Mouse (Mus musculus) left cerebral cortex, postnatal 14 days (tissue): ENCODE data around the gene Zfhx3. TPM values are rescaled to one million over a fixed set of nuclear protein-coding genes. Genes with fewer than 3 reads are reported as not detected.

ENCODE experiments used
- DNase-seq, 2 experiments: peaks; one replicate each; pipeline ENCODE4 v3.0.0; 2021 to 2022; ENCODE audit warnings: low spot score in 2 of 2, mixed read lengths in 1 of 2
- intact Hi-C: fragments of 180-260 bp; cut with DNase I; formaldehyde crosslinking; loops from one replicate; pipeline ENCODE4 v1.15.1; 2025
- total RNA-seq, 2 experiments: library from RNA; stranded (reverse); gene quantifications; 2 replicates each; pipeline ENCODE4 v1.2.3; 2021

Zfhx3 gene
- total RNA-seq, 2 experiments from 2014 or later = 4.1 to 4.2 TPM

GRCm38 (mm10) chr8:108662766-108663165, 720.3 kb downstream of the Zfhx3 start:
- no peak for DNase-seq
- intact Hi-C loops = no loop called here

DNA sequence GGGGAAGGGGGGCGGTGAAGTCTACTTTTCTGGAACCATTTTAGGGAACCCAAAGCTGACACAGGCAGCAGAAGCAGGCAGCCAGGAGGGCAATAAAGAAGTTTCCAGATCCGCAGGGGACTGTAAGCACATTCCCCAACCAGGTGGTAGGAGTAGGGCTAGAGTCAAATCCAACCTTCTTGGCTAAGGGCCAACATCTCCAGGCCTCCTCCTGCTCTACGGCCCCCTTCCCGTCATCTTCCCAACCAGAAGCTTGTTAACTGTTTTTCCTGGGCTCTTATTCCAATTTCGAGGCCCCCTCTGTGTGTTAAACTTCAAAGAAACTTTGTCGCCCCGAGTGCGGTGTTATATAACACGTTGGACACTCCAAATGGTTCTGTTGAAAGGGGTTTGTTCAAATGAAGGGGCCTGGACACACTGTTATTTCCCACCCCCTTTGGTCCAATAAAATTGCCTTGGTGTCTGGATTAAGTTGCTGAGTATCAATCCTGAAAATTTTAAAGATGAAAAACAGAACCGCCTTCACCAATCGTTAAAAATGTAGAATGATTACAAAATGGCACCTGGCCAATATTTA, 729.6 kb downstream of the Zfhx3 start:
- intact Hi-C loops = no loop called here
- no peak for DNase-seq

- DNase-seq = no peak
- intact Hi-C loops = no loop called here
These were observed 732.6 kb downstream of the Zfhx3 start for GRCm38 (mm10) chr8:108675001-108675525.

GRCm38 (mm10) chr8:108689694-108690093, 747.2 kb downstream of the Zfhx3 start:
- no peak for DNase-seq
- intact Hi-C loops = no loop called here

GRCm38 (mm10) chr8:108690576-108691455, 748.4 kb downstream of the Zfhx3 start:
- DNase-seq = peak; percentile 30 to 32
- intact Hi-C loops = no loop called here

DNA sequence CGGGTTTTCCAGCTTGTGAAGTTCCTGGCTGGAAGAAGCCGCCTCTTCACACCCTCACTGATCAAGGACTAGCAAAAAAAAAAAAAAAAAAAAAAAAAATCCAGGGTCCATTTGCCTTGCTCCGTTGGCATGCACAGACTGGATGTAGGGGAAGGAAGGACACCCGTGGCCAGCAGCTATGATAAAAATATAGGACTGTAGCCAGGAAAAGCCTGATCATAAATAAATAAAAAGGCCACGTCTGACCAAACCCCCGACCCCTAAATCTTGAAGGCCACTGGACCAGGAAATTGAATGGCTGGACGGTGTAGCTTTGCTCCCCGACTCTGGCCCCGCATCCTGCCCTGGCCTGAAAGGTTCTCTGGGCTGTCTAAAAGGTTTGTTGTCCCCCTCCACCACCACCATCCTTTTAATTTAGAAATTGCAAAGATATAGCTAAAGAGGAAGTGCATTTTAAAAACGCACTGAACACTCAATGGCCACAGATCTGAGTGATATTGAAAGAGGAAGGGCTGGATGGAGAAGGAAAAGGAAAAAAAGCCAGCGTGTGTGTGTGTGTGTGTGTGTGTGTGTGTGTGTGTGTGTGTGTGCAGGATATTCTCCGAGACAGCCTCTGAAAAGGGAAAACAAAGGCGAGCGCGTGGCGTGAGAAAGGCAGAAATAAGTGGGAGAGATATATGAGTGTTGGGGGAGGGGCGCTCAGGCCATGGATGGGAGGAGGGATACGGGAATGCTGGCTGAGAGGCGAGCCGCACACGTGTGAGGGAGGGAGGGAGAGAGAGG, 749.2 kb downstream of the Zfhx3 start:
- intact Hi-C loops = no loop called here
- DNase-seq = peak; percentile 26 to 37

- no peak for DNase-seq
- intact Hi-C loops = no loop called here
These were observed 749.8 kb downstream of the Zfhx3 start for GRCm38 (mm10) chr8:108692239-108692627.

DNA sequence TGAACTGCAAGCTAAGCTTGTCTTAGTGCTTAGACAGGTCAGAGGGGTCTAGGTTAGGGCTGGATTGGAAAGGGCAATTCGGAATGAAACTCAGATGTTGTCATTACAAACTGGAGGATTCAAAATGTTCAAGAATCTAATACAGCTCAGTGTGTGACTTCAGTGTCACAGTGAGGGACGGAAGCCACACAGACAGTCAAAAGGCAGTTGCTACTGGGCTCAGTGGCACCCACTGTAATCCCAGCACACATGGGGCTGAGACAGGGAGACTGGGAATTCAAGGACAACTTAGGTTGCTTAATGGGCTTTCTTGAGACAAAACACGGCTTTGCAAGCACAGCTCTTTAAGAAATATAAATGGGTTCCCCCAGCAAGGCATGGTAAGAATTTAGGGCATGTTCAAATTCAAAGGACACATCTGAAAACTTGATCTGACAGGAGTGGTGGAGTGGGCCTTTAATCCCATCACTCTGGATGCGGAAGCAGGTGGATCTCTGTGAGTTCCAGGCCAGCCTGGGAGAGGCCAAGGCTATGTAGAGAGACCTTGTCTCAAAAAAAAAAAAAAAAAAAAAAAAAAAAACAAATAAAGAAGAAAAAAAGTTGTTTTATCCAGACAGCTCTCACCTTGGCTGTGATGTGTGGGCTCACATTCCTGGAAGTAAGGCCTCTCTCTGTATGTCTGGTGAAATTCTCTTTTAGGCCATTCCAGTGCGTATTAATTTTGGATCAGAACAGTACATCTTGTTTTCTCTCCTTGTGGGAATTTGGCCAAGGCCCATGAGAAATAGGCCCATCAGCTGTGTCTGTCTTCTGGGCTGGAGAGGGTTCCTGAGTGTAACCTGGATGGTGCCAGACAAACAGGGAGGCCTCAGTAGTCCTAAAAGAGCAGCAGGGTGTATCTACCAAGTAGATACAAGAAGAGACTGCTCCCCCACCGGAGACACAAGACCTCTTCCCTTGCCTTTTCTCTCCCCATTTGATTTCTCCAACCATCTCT, 750.5 kb downstream of the Zfhx3 start:
- no peak for DNase-seq
- intact Hi-C loops = no loop called here

- intact Hi-C loops = no loop called here
These were observed 751.4 kb downstream of the Zfhx3 start for GRCm38 (mm10) chr8:108693841-108694240.

DNA sequence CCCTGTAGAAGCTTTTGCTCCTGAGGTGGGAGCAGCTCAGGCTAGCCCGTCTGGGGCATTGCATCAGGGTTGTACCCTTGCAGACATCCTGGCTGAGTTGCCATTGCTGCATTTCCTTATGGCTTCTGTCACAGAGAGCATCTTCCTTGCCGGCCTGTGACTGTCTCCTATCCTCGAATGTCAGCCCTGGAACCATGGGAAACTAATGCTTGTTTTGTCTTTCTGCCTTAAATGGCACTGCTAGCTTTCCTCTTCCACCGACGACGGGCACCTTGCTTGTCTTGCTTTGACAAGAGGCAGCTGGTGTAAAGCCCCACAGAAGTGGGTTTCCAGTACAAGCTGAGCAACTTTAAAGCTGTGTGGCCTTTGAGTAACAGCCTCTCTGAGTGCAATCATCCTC, 752.1 kb downstream of the Zfhx3 start:
- intact Hi-C loops = no loop called here
- DNase-seq = no peak

More at GRCm38 (mm10) chr8:108693841-108694240, 751.4 kb downstream of the Zfhx3 start:
- no peak for DNase-seq

- no peak for DNase-seq
- intact Hi-C loops = no loop called here
These were observed 752.9 kb downstream of the Zfhx3 start for GRCm38 (mm10) chr8:108695242-108695880.

DNA sequence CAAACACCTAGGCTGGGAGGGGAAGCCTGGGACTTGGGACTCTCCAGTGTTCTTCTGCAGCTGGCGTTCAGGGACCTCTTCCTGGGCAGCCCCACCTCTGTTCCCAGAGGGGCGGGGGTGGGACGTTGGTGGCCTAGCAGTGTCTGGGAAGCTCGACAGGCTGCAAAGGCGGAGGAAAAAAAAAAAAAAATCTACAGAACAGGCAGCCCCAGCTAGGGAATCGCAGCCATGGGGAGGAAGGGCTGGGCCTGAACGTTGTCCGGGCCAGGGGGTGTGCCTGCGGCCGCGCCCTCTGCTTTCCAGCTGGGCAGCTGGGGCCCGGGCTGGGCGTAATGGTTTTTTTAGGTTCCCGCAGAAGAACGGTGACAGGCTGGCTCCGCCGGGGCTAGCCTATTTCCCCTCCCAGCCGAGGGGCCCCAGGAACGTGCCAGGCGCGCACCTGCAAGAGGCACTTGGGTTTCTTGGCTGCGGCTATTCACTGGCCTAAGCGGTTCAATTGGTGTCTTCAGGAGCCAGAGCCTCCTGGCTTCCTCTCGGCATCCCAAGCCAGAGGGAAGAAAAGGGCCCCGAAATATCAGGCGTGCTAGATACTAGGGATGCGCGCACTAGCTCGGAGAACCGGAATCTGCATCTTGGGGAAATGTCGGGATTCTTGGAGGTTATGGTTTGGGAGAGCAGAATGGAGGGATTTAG, 753.6 kb downstream of the Zfhx3 start:
- DNase-seq = no peak
- intact Hi-C loops = no loop called here

- intact Hi-C loops = no loop called here
These were observed 754.4 kb downstream of the Zfhx3 start for GRCm38 (mm10) chr8:108696631-108697410.

GRCm38 (mm10) chr8:108697589-108697988, 755.1 kb downstream of the Zfhx3 start:
- no peak for DNase-seq
- intact Hi-C loops = no loop called here

More at GRCm38 (mm10) chr8:108696631-108697410, 754.4 kb downstream of the Zfhx3 start:
- DNase-seq = no peak

GRCm38 (mm10) chr8:108698101-108698660, 755.7 kb downstream of the Zfhx3 start:
- no peak for DNase-seq
- intact Hi-C loops = no loop called here

DNA sequence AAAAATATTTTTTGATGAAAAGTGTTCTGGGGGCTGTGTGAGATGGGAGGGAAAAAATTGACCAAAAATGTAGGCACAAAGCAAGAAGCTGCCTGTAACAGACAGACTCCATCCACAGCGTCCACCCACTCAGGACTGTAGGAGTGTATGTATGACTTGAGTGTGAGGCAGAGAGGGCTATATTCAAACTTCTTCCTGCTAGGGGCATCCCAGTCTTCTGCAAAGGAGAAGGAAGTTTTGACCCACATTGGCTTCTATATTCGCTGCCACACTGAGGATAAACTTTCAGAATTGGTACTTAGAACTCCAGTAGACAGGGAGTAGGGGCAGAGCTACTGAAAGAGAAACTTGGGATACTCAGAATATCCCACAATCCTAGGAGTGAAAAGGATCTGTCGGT, 756.6 kb downstream of the Zfhx3 start:
- no peak for DNase-seq
- intact Hi-C loops = no loop called here
